ENCODE assay signal across 15 mouse cellular contexts in genomic region chr10:83343171-83343570, GRCm38 (mm10). TPM values are rescaled to one million over a fixed set of nuclear protein-coding genes. Genes with fewer than 3 reads are reported as not detected.
DNase-seq lines count a peak whose midpoint lies in the region; ATAC-seq and TF ChIP-seq lines count a peak whose summit lies in the region.
"Had no signal": no experiment of that assay in that cellular context is flagged by ENCODE, and none has a peak within 500 bp of the region (broad histone marks: within the 10 kb centered on the region; RNA-seq: fewer than 3 reads in every experiment).

No protein-coding gene starts in this region.

- no peak overlapping the region for H3K27ac ChIP-seq in limb, embryonic 10.5 days
- no peak overlapping the region for H3K27ac ChIP-seq in forebrain, embryonic 12.5 days
- H3K27ac ChIP-seq: embryonic facial prominence, embryonic 13.5 days; stomach, embryonic 15.5 days had no signal

- H3K9me3 ChIP-seq in limb, embryonic 10.5 days (replicated peaks): no peaks in the 10 kb centered on the region
- no peaks in the 10 kb centered on the region for H3K9me3 ChIP-seq in forebrain, embryonic 12.5 days
- H3K9me3 ChIP-seq: embryonic facial prominence, embryonic 13.5 days; heart, embryonic 12.5 days; stomach, embryonic 15.5 days had no signal

- H3K9ac ChIP-seq in forebrain, embryonic 12.5 days: no peak overlapping the region
- H3K9ac ChIP-seq: embryonic facial prominence, embryonic 13.5 days; heart, embryonic 12.5 days; liver, postnatal 0 days; stomach, embryonic 15.5 days had no signal

- no peaks in the 10 kb centered on the region for H3K4me1 ChIP-seq in limb, embryonic 10.5 days
- peaks cover 10% of the 10 kb centered on the region; the same call in 1 of the 2 replicates for H3K4me1 ChIP-seq in forebrain, embryonic 12.5 days
- H3K4me1 ChIP-seq: embryonic facial prominence, embryonic 13.5 days; stomach, embryonic 15.5 days had no signal

- H3K4me2 ChIP-seq in myocyte (ENCODE audit: low read depth): peak overlapping the region; percentile 0
- H3K4me2 ChIP-seq in forebrain, embryonic 12.5 days: no peak overlapping the region
- H3K4me2 ChIP-seq: embryonic facial prominence, embryonic 13.5 days; heart, embryonic 12.5 days; stomach, embryonic 15.5 days had no signal

- ATAC-seq in forebrain, embryonic 12.5 days (ENCODE audit: low FRiP score): no peak
- ATAC-seq: forebrain, embryonic 16.5 days; hindbrain, embryonic 16.5 days; liver, postnatal 0 days; Patski had no signal

- no peaks in the 10 kb centered on the region for H3K27me3 ChIP-seq in myocyte (ENCODE audit: control insufficient read depth, insufficient read depth, insufficient read length)
- H3K27me3 ChIP-seq in limb, embryonic 10.5 days (ENCODE audit: low read depth, poor library complexity, severe bottlenecking): peaks cover 21% of the 10 kb centered on the region
- peaks cover 18% of the 10 kb centered on the region for H3K27me3 ChIP-seq in forebrain, embryonic 12.5 days
- H3K27me3 ChIP-seq: Patski; stomach, embryonic 15.5 days had no signal

- H3ac ChIP-seq in myocyte (ENCODE audit: control insufficient read depth, insufficient read length): no peak overlapping the region

- no peaks in the 10 kb centered on the region for H3K79me2 ChIP-seq in myocyte (ENCODE audit: control insufficient read depth, insufficient read depth)

- WGBS in limb, embryonic 10.5 days: 92% methylated on average over 5 of the region's 5 CpGs
- WGBS in forebrain, embryonic 12.5 days: 88% methylated on average over 5 of the region's 5 CpGs

- no peak overlapping the region for H3K4me3 ChIP-seq in myocyte
- H3K4me3 ChIP-seq in limb, embryonic 10.5 days: no peak overlapping the region
- no peak overlapping the region for H3K4me3 ChIP-seq in forebrain, embryonic 12.5 days (replicated peaks)
- H3K4me3 ChIP-seq: embryonic facial prominence, embryonic 13.5 days; heart, embryonic 12.5 days; stomach, embryonic 15.5 days had no signal

- no peaks in the 10 kb centered on the region for H3K36me3 ChIP-seq in myocyte (ENCODE audit: control insufficient read depth, insufficient read depth)
- no peaks in the 10 kb centered on the region for H3K36me3 ChIP-seq in limb, embryonic 10.5 days
- no peaks in the 10 kb centered on the region for H3K36me3 ChIP-seq in forebrain, embryonic 12.5 days (replicated peaks)
- H3K36me3 ChIP-seq: embryonic facial prominence, embryonic 13.5 days; heart, embryonic 12.5 days; stomach, embryonic 15.5 days had no signal

- DNase-seq in cerebellum, adult 18-20 months: peak; percentile 56 to 57
- DNase-seq in cerebellum, adult 11-12 months: no peak
- DNase-seq in right cerebral cortex, adult 18-20 months: peak; percentile 40
- DNase-seq in right cerebral cortex, postnatal 36 days (ENCODE audit: low spot score in 2 of 2): no peak
- DNase-seq in cerebellum, adult 8-10 months: peak; percentile 41
- DNase-seq in limb, embryonic 10.5 days (ENCODE audit: low spot score): no peak
- DNase-seq: liver, postnatal 0 days had no signal

- TF ChIP-seq POLR2A in myocyte (IDR thresholded peaks at IDR 0.05; ENCODE audit: insufficient read length, low read depth): no peak

TF ChIP-seq in myocyte, 11 proteins besides CTCF, POLR2A, EP300 and RAD21:
- TF ChIP-seq MYOD1 (IDR thresholded peaks at IDR 0.05; ENCODE audit: control insufficient read depth in 1 of 3, insufficient read length in 2 of 3, low read depth in 2 of 3) (peak in 1 of 3 experiments; percentile 36), TCF12 (IDR thresholded peaks at IDR 0.05; ENCODE audit: insufficient read depth, poor library complexity, severe bottlenecking) (no peak)

RNA-seq across cellular contexts. Expression of gene Slc41a2, which starts 5.5 kb away (rescaled TPM):
- 5.3 TPM for polyA plus RNA-seq in myocyte (2012; fragmentation: generic; extraction: Trizol)
- 0.25 and 0.41 TPM in 2 replicates for polyA plus RNA-seq in limb, embryonic 10.5 days (2016; fragmentation: Nextera tagmentation; extraction: Ambion mirVana)
- polyA plus RNA-seq in forebrain, embryonic 12.5 days (2016; fragmentation: Nextera tagmentation; extraction: Ambion mirVana): 1.2 and 1.3 TPM in 2 replicates

RNA-seq across cellular contexts. Expression of gene D10Wsu102e, which starts 16.9 kb away (rescaled TPM):
- polyA plus RNA-seq in myocyte (2012; fragmentation: generic; extraction: Trizol): 0.50 TPM
- 1.2 and 1.4 TPM in 2 replicates for polyA plus RNA-seq in limb, embryonic 10.5 days (2016; fragmentation: Nextera tagmentation; extraction: Ambion mirVana)
- 1.3 and 1.5 TPM in 2 replicates for polyA plus RNA-seq in forebrain, embryonic 12.5 days (2016; fragmentation: Nextera tagmentation; extraction: Ambion mirVana)

Comparison
In these comparisons a context has a peak if more than half of its experiments do, and no peak if none do; other contexts are left out.
1. DNase-seq: peak in cerebellum, adult 18-20 months (2 of 2), right cerebral cortex, adult 18-20 months (single experiment) and cerebellum, adult 8-10 months (single experiment); none in cerebellum, adult 11-12 months (single experiment), right cerebral cortex, postnatal 36 days (0 of 2) and limb, embryonic 10.5 days (single experiment).